Mouse (Mus musculus) erythroblast, embryonic 14.5 days (primary cell): ENCODE results near the gene Mrvi1.

Source experiments
- GATA1 ChIP-seq: IDR thresholded peaks from 2 replicates; pipeline ENCODE4 v1.6.1; 2012; ENCODE audit warnings: low read length, inconsistent platforms, mixed read lengths
- TAL1 ChIP-seq: IDR thresholded peaks from 3 replicates; pipeline ENCODE4 v1.6.1; 2012; ENCODE audit warnings: low read length, inconsistent platforms, mixed read lengths

DNA sequence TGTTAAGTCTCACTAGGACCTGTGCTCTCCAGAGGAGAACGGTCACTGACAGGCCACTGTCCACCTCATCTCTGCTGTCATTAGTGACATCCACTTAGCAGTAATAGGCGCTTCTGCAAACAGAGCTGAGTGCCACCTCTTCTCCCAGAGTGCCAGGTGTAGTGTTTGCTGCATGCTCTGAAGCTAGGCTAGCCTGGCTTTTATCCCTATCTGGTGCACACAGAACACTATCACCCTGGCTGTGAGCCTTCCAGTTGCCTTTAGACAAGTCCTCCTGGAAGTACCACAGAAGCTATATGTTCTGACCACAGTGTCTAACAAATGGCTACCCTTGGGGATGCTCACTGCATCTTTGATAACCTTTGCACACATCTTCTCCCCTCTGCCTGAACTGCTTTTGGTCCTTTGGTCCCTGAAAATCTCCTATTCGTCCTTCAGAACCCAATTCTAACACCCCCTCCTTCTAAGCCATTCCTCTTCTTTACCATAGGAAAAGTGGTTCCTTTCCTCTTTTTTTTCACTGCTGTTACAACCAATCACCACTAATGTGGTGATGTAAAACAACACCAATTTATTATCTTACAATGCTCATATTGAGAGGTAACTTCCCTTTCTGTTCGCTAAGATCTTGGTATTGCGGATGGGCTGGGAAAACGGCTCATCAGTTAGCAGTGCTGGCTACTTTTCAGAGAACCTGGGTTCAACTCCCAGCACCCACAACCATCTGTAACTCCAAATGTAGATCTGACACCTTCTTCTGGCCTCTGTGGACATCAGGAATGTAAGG lies 28.0 kb downstream of the Mrvi1 start:
- no peak for TF ChIP-seq GATA1
- TF ChIP-seq TAL1 = no peak
